Mouse (Mus musculus): ENCODE data around the gene Nedd4.

Nedd4 gene

GRCm38 (mm10) chr9:72672361-72672760 is 10.2 kb downstream of the Nedd4 start:
- in situ Hi-C loops (cut with MboI; ENCODE audit: unreplicated experiment in 2 of 2) = loop anchor here (5.0 to 25.0 kb wide), 5 partner anchors 35 to 215 kb away; partner anchors contain the start of gene Rfx7 (in 1 of the 2)

- in situ Hi-C loops (cut with MboI; ENCODE audit: unreplicated experiment in 2 of 2) = loop anchor here (5.0 to 25.0 kb wide), 5 partner anchors 38 to 218 kb away; partner anchors contain the start of gene Rfx7 (in 1 of the 2)
These were observed 13.0 kb downstream of the Nedd4 start for GRCm38 (mm10) chr9:72674957-72675744.

GRCm38 (mm10) chr9:72675745-72676200 is 13.6 kb downstream of the Nedd4 start:
- in situ Hi-C loops (cut with MboI; ENCODE audit: unreplicated experiment in 2 of 2) = no loop called here

- in situ Hi-C loops (cut with MboI; ENCODE audit: unreplicated experiment in 2 of 2) = no loop called here
These were observed 15.5 kb downstream of the Nedd4 start for GRCm38 (mm10) chr9:72677659-72678058.

GRCm38 (mm10) chr9:72678771-72679170 is 16.6 kb downstream of the Nedd4 start:
- in situ Hi-C loops (cut with MboI; ENCODE audit: unreplicated experiment in 2 of 2) = no loop called here

- in situ Hi-C loops (cut with MboI; ENCODE audit: unreplicated experiment in 2 of 2) = no loop called here
These were observed 19.6 kb downstream of the Nedd4 start for GRCm38 (mm10) chr9:72681652-72682228.

- in situ Hi-C loops (cut with MboI; ENCODE audit: unreplicated experiment in 2 of 2) = no loop called here
These were observed 21.1 kb downstream of the Nedd4 start for GRCm38 (mm10) chr9:72683268-72683667.

- in situ Hi-C loops (cut with MboI; ENCODE audit: unreplicated experiment in 2 of 2) = no loop called here
These were observed 23.1 kb downstream of the Nedd4 start for GRCm38 (mm10) chr9:72685231-72685630.

- in situ Hi-C loops (cut with MboI; ENCODE audit: unreplicated experiment in 2 of 2) = no loop called here
These were observed 24.4 kb downstream of the Nedd4 start for GRCm38 (mm10) chr9:72686506-72686905.

- in situ Hi-C loops (cut with MboI; ENCODE audit: unreplicated experiment in 2 of 2) = no loop called here
These were observed 27.4 kb downstream of the Nedd4 start for GRCm38 (mm10) chr9:72689522-72689921.

GRCm38 (mm10) chr9:72690811-72691210 is 28.7 kb downstream of the Nedd4 start:
- in situ Hi-C loops (cut with MboI; ENCODE audit: unreplicated experiment in 2 of 2) = no loop called here

- in situ Hi-C loops (cut with MboI; ENCODE audit: unreplicated experiment in 2 of 2) = no loop called here
These were observed 29.8 kb downstream of the Nedd4 start for GRCm38 (mm10) chr9:72691942-72692341.

- in situ Hi-C loops (cut with MboI; ENCODE audit: unreplicated experiment in 2 of 2) = no loop called here
These were observed 31.0 kb downstream of the Nedd4 start for GRCm38 (mm10) chr9:72693081-72693696.

GRCm38 (mm10) chr9:72693861-72694260 is 31.7 kb downstream of the Nedd4 start:
- in situ Hi-C loops (cut with MboI; ENCODE audit: unreplicated experiment in 2 of 2) = no loop called here

- in situ Hi-C loops (cut with MboI; ENCODE audit: unreplicated experiment in 2 of 2) = no loop called here
These were observed 34.4 kb downstream of the Nedd4 start for GRCm38 (mm10) chr9:72696508-72696907.

- in situ Hi-C loops (cut with MboI; ENCODE audit: unreplicated experiment in 2 of 2) = no loop called here
These were observed 35.6 kb downstream of the Nedd4 start for GRCm38 (mm10) chr9:72697779-72698178.

- in situ Hi-C loops (cut with MboI; ENCODE audit: unreplicated experiment in 2 of 2) = no loop called here
These were observed 37.6 kb downstream of the Nedd4 start for GRCm38 (mm10) chr9:72699702-72700101.

GRCm38 (mm10) chr9:72701441-72701840 is 39.3 kb downstream of the Nedd4 start:
- in situ Hi-C loops (cut with MboI; ENCODE audit: unreplicated experiment in 2 of 2) = no loop called here

- in situ Hi-C loops (cut with MboI; ENCODE audit: unreplicated experiment in 2 of 2) = no loop called here
These were observed 39.9 kb downstream of the Nedd4 start for GRCm38 (mm10) chr9:72702075-72702474.

- in situ Hi-C loops (cut with MboI; ENCODE audit: unreplicated experiment in 2 of 2) = no loop called here
These were observed 41.0 kb downstream of the Nedd4 start for GRCm38 (mm10) chr9:72703142-72703541.

- in situ Hi-C loops (cut with MboI; ENCODE audit: unreplicated experiment in 2 of 2) = no loop called here
These were observed 41.6 kb downstream of the Nedd4 start for GRCm38 (mm10) chr9:72703754-72704153.
